Mouse (Mus musculus): ENCODE results near the gene Mxra8. TPM values are rescaled to one million over a fixed set of nuclear protein-coding genes. Genes with fewer than 3 reads are reported as not detected.

Mxra8 gene
- polyA plus RNA-seq, 1 experiment from 2014 or later = 23.4 TPM

GRCm38 (mm10) chr4:155840076-155841002 lies 859 bp downstream of the Mxra8 start:
- 0 out of 2 replicates have a peak, but pooled peaks have one; percentile 16 for ATAC-seq (replicated peaks)
- H3K27ac ChIP-seq = peak overlapping the region; percentile 17; the same call in 1 of the 2 replicates

DNA sequence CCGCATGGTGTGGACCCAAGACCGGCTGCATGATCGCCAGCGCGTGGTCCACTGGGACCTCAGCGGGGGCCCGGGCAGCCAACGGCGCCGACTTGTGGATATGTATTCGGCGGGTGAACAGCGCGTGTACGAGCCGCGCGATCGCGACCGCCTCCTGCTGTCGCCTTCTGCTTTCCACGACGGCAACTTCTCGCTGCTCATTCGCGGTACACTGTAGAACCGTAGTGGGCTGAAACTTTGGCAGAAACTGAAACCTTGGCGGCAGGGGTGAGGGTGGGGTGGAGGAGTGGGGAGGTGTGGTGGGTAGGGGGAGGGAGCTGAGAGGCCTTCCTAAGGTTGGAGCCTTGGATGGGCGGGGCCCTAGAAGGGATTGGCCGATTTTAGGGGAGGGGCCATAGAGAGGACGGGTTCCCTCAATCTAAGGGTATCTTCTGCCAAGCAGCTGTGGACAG lies 1.5 kb downstream of the Mxra8 start:
- no peaks in the 10 kb centered on the region for H3K9me3 ChIP-seq
- peaks cover 22% of the 10 kb centered on the region for H3K27me3 ChIP-seq (replicated peaks)
- H3K9ac ChIP-seq = no peak overlapping the region
- H3K4me3 ChIP-seq = peak overlapping the region; percentile 28
- H3K27ac ChIP-seq = no peak overlapping the region
- H3K4me1 ChIP-seq = peaks cover 18% of the 10 kb centered on the region; the same call in 1 of the 2 replicates
- ATAC-seq (replicated peaks) = 0 out of 2 replicates have a peak, but pooled peaks have one; percentile 22
- peak overlapping the region; percentile 44 for H3K4me2 ChIP-seq
- under 1% methylated on average over 32 of the region's 32 CpGs for WGBS
- H3K36me3 ChIP-seq (replicated peaks) = no peaks in the 10 kb centered on the region

More at GRCm38 (mm10) chr4:155840076-155841002, 859 bp downstream of the Mxra8 start:
- H3K27me3 ChIP-seq (replicated peaks) = peaks cover 22% of the 10 kb centered on the region
- H3K9me3 ChIP-seq = no peaks in the 10 kb centered on the region
- H3K9ac ChIP-seq = no peak overlapping the region
- peak overlapping the region; percentile 44 for H3K4me2 ChIP-seq
- no peaks in the 10 kb centered on the region for H3K36me3 ChIP-seq (replicated peaks)
- 8% methylated on average over 8 of the region's 8 CpGs for WGBS
- peaks cover 14% of the 10 kb centered on the region; the same call in 1 of the 2 replicates for H3K4me1 ChIP-seq
- peak overlapping the region; percentile 28 for H3K4me3 ChIP-seq

GRCm38 (mm10) chr4:155841651-155842270 lies 2.3 kb downstream of the Mxra8 start:
- Histone ChIP-seq H3K9ac (no peak overlapping the region), H3K9me3 (no peaks in the 10 kb centered on the region), H3K27ac (no peak overlapping the region), H3K4me1 (peaks cover 24% of the 10 kb centered on the region), H3K4me2 (peak overlapping the region; percentile 44; the same call in 1 of the 2 replicates), H3K4me3 (peak overlapping the region; percentile 28; the same call in 1 of the 2 replicates), H3K36me3 (replicated peaks) (no peaks in the 10 kb centered on the region), H3K27me3 (replicated peaks) (peaks cover 22% of the 10 kb centered on the region)
- WGBS = 45% methylated on average over 38 of the region's 38 CpGs
- no peak for ATAC-seq (replicated peaks)

DNA sequence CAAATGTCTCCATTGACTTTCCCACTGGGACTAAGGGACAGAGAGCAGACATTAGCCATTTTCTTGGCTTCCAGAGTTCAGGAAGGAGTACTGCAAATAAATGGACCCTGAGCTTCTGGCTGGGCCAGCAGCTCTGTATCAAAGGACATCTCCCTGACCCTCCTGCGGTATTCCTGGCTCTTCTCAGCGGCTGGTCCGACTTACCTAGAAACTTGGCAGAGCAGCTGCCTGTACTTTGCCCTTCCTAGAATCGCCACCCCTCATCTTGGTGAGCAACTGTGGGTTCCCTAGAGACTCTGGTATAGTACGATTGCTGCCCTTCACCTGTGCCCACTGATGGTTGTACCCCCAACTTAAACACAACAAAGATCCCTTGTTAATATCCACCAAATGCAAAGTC lies 3.8 kb downstream of the Mxra8 start:
- no peak for ATAC-seq (replicated peaks)
- H3K27me3 ChIP-seq (replicated peaks) = peaks cover 22% of the 10 kb centered on the region
- WGBS = 94% methylated on average over 5 of the region's 5 CpGs
- H3K4me1 ChIP-seq = peaks cover 31% of the 10 kb centered on the region
- H3K4me3 ChIP-seq = no peak overlapping the region
- H3K9ac ChIP-seq = no peak overlapping the region
- no peaks in the 10 kb centered on the region for H3K9me3 ChIP-seq
- H3K4me2 ChIP-seq = no peak overlapping the region
- H3K27ac ChIP-seq = no peak overlapping the region
- no peaks in the 10 kb centered on the region for H3K36me3 ChIP-seq (replicated peaks)

- Histone ChIP-seq H3K9me3 (no peaks in the 10 kb centered on the region), H3K27me3 (replicated peaks) (peaks cover 4% of the 10 kb centered on the region; the same call in 1 of the 2 replicates), H3K4me3 (peak within 1 kb of the TSS; percentile 94), H3K4me1 (peaks cover 53% of the 10 kb centered on the region), H3K9ac (peak within 1 kb of the TSS; percentile 97), H3K36me3 (replicated peaks) (no peaks in the 10 kb centered on the region), H3K27ac (peak within 1 kb of the TSS; percentile 87), H3K4me2 (peak within 1 kb of the TSS; percentile 82)
- WGBS = 2% methylated on average over 65 of the region's 65 CpGs
- peak; percentile 87 for ATAC-seq (replicated peaks)
Measured at GRCm38 (mm10) chr4:155846871-155847578, 7.5 kb downstream of the Mxra8 start, which contains the start of gene Dvl1. TSS of gene Dvl1 (plus strand) at chr4:155847402.

- no peaks in the 10 kb centered on the region for H3K9me3 ChIP-seq
- H3K27me3 ChIP-seq (replicated peaks) = 0 out of 2 replicates have a peak, but pooled peaks cover under 1% of the 10 kb centered on the region
- ATAC-seq (replicated peaks) = peak; percentile 61
- peak overlapping the region; percentile 85 for H3K27ac ChIP-seq
- peak overlapping the region; percentile 97 for H3K9ac ChIP-seq
- H3K4me3 ChIP-seq = peak overlapping the region; percentile 94
- peak overlapping the region; percentile 82 for H3K4me2 ChIP-seq
- no peaks in the 10 kb centered on the region for H3K36me3 ChIP-seq (replicated peaks)
- H3K4me1 ChIP-seq = peaks cover 54% of the 10 kb centered on the region
- under 1% methylated on average over 61 of the region's 69 CpGs for WGBS
Measured at GRCm38 (mm10) chr4:155847591-155848352, 8.3 kb downstream of the Mxra8 start.

DNA sequence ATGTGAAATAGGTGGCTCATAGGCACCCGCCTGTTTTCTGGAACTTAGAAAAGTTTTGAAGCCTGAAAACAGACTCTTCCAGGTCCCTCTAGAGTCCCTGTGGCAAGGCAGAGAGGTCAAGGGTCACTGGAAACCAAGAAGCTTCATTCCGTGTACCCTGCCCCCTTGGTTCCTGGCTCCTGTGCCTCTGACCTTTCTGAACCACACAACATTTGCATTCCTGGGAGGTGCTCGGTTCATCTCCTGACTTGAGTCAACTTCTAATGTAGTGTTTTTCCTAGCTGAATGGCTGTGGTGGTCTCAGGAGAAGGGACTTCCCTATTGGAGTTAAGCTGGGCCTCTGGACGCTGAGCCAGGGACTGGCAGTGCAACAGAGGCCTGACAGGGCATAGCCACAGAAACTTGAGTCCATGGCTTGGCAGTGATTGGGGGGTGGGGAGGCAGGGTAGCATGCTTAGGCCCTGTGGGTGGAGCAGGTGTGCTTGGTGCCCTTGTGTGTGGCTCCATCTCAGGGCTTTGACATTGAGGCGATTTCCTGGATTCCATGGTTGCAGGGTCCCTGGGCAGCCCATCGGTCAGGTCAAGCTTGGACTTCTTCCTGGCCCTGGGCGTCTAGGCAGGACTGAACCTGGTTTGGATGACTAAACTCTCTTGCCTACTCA lies 9.1 kb downstream of the Mxra8 start:
- Histone ChIP-seq H3K9me3 (no peaks in the 10 kb centered on the region), H3K27ac (no peak overlapping the region), H3K4me2 (peak overlapping the region; percentile 82), H3K4me1 (peaks cover 54% of the 10 kb centered on the region), H3K36me3 (replicated peaks) (no peaks in the 10 kb centered on the region), H3K4me3 (peak overlapping the region; percentile 94), H3K27me3 (replicated peaks) (no peaks in the 10 kb centered on the region), H3K9ac (peak overlapping the region; percentile 97)
- 52% methylated on average over 7 of the region's 7 CpGs for WGBS
- ATAC-seq (replicated peaks) = 0 out of 2 replicates have a peak, but pooled peaks have one; percentile 3

DNA sequence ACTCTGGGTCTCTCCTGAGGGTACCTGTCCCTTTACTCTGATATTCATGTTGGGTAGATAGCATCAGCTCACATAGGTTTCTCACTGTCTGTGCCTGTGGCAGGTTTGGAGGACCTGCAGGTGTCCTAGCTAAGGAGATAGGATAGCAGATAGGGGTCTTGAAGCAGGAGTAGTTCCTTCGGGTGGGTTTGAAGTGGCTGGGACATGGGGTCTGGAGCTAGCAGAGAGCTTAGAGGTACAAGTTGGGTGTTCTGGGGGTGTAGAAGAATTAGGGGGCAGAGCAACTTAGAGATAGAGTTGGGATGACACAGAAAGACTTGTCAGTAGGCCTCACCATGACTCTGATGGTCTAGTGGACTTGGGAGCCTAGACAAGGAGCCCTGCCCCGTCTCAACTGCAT lies 9.9 kb downstream of the Mxra8 start:
- Histone ChIP-seq H3K4me2 (peak overlapping the region; percentile 82; the same call in 1 of the 2 replicates), H3K9ac (no peak overlapping the region), H3K4me3 (peak overlapping the region; percentile 94; the same call in 1 of the 2 replicates), H3K9me3 (no peaks in the 10 kb centered on the region), H3K27me3 (replicated peaks) (no peaks in the 10 kb centered on the region), H3K4me1 (peaks cover 54% of the 10 kb centered on the region), H3K36me3 (replicated peaks) (0 out of 2 replicates have a peak, but pooled peaks cover 4% of the 10 kb centered on the region), H3K27ac (no peak overlapping the region)
- ATAC-seq (replicated peaks) = no peak
- 92% methylated on average over 2 of the region's 2 CpGs for WGBS

GRCm38 (mm10) chr4:155849792-155850451 lies 10.4 kb downstream of the Mxra8 start:
- no peaks in the 10 kb centered on the region for H3K27me3 ChIP-seq (replicated peaks)
- H3K36me3 ChIP-seq (replicated peaks) = peaks cover 9% of the 10 kb centered on the region; the same call in 1 of the 2 replicates
- H3K9ac ChIP-seq = no peak overlapping the region
- H3K27ac ChIP-seq = no peak overlapping the region
- 95% methylated on average over 3 of the region's 3 CpGs for WGBS
- no peak for ATAC-seq (replicated peaks)
- H3K4me1 ChIP-seq = peaks cover 54% of the 10 kb centered on the region
- no peak overlapping the region for H3K4me3 ChIP-seq
- H3K9me3 ChIP-seq = no peaks in the 10 kb centered on the region
- H3K4me2 ChIP-seq = no peak overlapping the region

DNA sequence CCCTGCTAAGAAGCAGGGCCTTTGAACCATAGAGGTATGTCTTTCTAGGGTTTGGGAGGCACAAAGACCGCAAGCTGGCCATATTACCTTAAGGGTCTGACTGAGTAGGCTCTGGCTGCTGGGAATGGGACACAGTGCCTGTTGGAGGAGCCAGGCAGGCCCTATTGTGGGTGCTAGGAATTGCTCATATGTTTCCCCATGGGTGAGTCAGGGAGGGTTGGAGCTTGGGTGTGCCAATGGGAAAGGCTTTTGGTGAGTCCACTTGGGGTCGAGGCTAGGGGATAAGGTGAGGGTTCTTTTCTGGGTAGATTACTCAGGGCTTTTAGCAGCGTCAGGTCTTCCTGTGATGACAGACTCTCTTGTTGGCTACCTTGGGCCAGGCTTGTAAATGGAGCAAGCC lies 11.9 kb downstream of the Mxra8 start:
- no peak overlapping the region for H3K4me3 ChIP-seq
- ATAC-seq (replicated peaks) = no peak
- WGBS = 95% methylated on average over 3 of the region's 3 CpGs

More for the DNA sequence above, 11.9 kb downstream of the Mxra8 start:
- no peak overlapping the region for H3K4me2 ChIP-seq
- H3K27ac ChIP-seq = no peak overlapping the region
- no peaks in the 10 kb centered on the region for H3K9me3 ChIP-seq
- peaks cover 23% of the 10 kb centered on the region for H3K36me3 ChIP-seq (replicated peaks)
- H3K4me1 ChIP-seq = peaks cover 47% of the 10 kb centered on the region
- no peak overlapping the region for H3K9ac ChIP-seq
- H3K27me3 ChIP-seq (replicated peaks) = no peaks in the 10 kb centered on the region

All from midbrain, embryonic 15.5 days (tissue).